Mouse (Mus musculus): Measurements from ENCODE around the gene Dmrtc2.
A peak's percentile ranks its signal among the peaks of the same experiment; 100 is the strongest.
"Not testable (repeated sequence)": the region's sequence is repeated elsewhere in the genome, so short reads cannot be mapped to it uniquely, and the experiment has no call there.

Dmrtc2 gene

GRCm38 (mm10) chr7:24869532-24870165, at the start of gene Dmrtc2, which contains the start of gene Lypd4:
Gene Dmrtc2 (plus strand): TSS chr7:24870057.
Gene Lypd4 (minus strand): TSS chr7:24869941.
- DNase-seq (ENCODE audit: low spot score): no peak

- DNase-seq (ENCODE audit: low spot score): no peak
Measured at GRCm38 (mm10) chr7:24824452-24824851, 45.4 kb upstream of the Dmrtc2 start.

GRCm38 (mm10) chr7:24827181-24827580, 42.7 kb upstream of the Dmrtc2 start:
- no peak for DNase-seq (ENCODE audit: low spot score)

- DNase-seq (ENCODE audit: low spot score): not testable (repeated sequence)
Measured at GRCm38 (mm10) chr7:24838732-24839409, 31.0 kb upstream of the Dmrtc2 start.

GRCm38 (mm10) chr7:24839410-24839808, 30.4 kb upstream of the Dmrtc2 start:
- no peak for DNase-seq (ENCODE audit: low spot score)

- DNase-seq (ENCODE audit: low spot score): no peak
Measured at GRCm38 (mm10) chr7:24840331-24840730, 29.5 kb upstream of the Dmrtc2 start.

GRCm38 (mm10) chr7:24841009-24841408, 28.8 kb upstream of the Dmrtc2 start:
- no peak for DNase-seq (ENCODE audit: low spot score)

GRCm38 (mm10) chr7:24844144-24844543, 25.7 kb upstream of the Dmrtc2 start:
- peak; percentile 12 for DNase-seq (ENCODE audit: low spot score)

GRCm38 (mm10) chr7:24845181-24845580, 24.7 kb upstream of the Dmrtc2 start:
- DNase-seq (ENCODE audit: low spot score): no peak

- DNase-seq (ENCODE audit: low spot score): no peak
Measured at GRCm38 (mm10) chr7:24845713-24846112, 24.1 kb upstream of the Dmrtc2 start.

GRCm38 (mm10) chr7:24846576-24846975, 23.3 kb upstream of the Dmrtc2 start:
- DNase-seq (ENCODE audit: low spot score): not testable (repeated sequence)

- DNase-seq (ENCODE audit: low spot score): peak; percentile 16
Measured at GRCm38 (mm10) chr7:24850162-24850561, 19.7 kb upstream of the Dmrtc2 start.

GRCm38 (mm10) chr7:24850899-24851303, 19.0 kb upstream of the Dmrtc2 start:
- DNase-seq (ENCODE audit: low spot score): peak; percentile 14

- no peak for DNase-seq (ENCODE audit: low spot score)
Measured at GRCm38 (mm10) chr7:24851596-24852325, 18.1 kb upstream of the Dmrtc2 start.

- DNase-seq (ENCODE audit: low spot score): no peak
Measured at GRCm38 (mm10) chr7:24852557-24853232, 17.2 kb upstream of the Dmrtc2 start.

- no peak for DNase-seq (ENCODE audit: low spot score)
Measured at GRCm38 (mm10) chr7:24853233-24853563, 16.7 kb upstream of the Dmrtc2 start.

GRCm38 (mm10) chr7:24853695-24854094, 16.2 kb upstream of the Dmrtc2 start:
- no peak for DNase-seq (ENCODE audit: low spot score)

- DNase-seq (ENCODE audit: low spot score): no peak
Measured at GRCm38 (mm10) chr7:24856460-24857120, 13.3 kb upstream of the Dmrtc2 start.

GRCm38 (mm10) chr7:24859234-24859633, 10.6 kb upstream of the Dmrtc2 start:
- no peak for DNase-seq (ENCODE audit: low spot score)

GRCm38 (mm10) chr7:24861913-24862312, 7.9 kb upstream of the Dmrtc2 start, which contains the start of gene Gm9844:
Gene Gm9844 (plus strand): TSS chr7:24862213.
- no peak for DNase-seq (ENCODE audit: low spot score)

GRCm38 (mm10) chr7:24862853-24863252, 7.0 kb upstream of the Dmrtc2 start:
- no peak for DNase-seq (ENCODE audit: low spot score)

- no peak for DNase-seq (ENCODE audit: low spot score)
Measured at GRCm38 (mm10) chr7:24864156-24864555, 5.7 kb upstream of the Dmrtc2 start.
